In genomic region chr10:83624841-83625240, GRCm38 (mm10) we compare ENCODE assay signal across 16 mouse cellular contexts. TPM values are rescaled to one million over a fixed set of nuclear protein-coding genes. Genes with fewer than 3 reads are reported as not detected.
A peak's percentile ranks its signal among the peaks of the same experiment; 100 is the strongest.
DNase-seq lines count a peak whose midpoint lies in the region; ATAC-seq and TF ChIP-seq lines count a peak whose summit lies in the region.
"Had no signal": no experiment of that assay in that cellular context is flagged by ENCODE, and none has a peak within 500 bp of the region (broad histone marks: within the 10 kb centered on the region; RNA-seq: fewer than 3 reads in every experiment).

No protein-coding gene starts in this region.

- DNase-seq in adrenal gland, adult 2 months: peak; percentile 39
- DNase-seq in adrenal gland, postnatal 4 days (ENCODE audit: low spot score in 2 of 2): no peak
- DNase-seq in lung, postnatal 0 days (ENCODE audit: low spot score): no peak
- no peak for DNase-seq in lung, postnatal 14 days
- peak; percentile 79 for DNase-seq in cerebellum, adult 11 months
- peak; percentile 77 to 79 for DNase-seq in cerebellum, postnatal 36 days
- no peak for DNase-seq in frontal cortex, postnatal 10 days (ENCODE audit: low spot score in 2 of 2)
- DNase-seq: liver; spleen, adult 18-20 months had no signal

- H3K27ac ChIP-seq in lung, postnatal 0 days (ENCODE audit: low read length): no peak overlapping the region
- no peak overlapping the region for H3K27ac ChIP-seq in forebrain, embryonic 12.5 days
- H3K27ac ChIP-seq: embryonic facial prominence, embryonic 15.5 days; forebrain, embryonic 15.5 days; layer of hippocampus, adult 2 months; neural tube, embryonic 12.5 days had no signal

- no peak for TF ChIP-seq EP300 in lung, postnatal 0 days (IDR thresholded peaks at IDR 0.05)

- no peak for TF ChIP-seq CTCF in lung, postnatal 0 days (IDR thresholded peaks at IDR 0.05)

- H3K4me2 ChIP-seq in lung, postnatal 0 days (replicated peaks; ENCODE audit: low read depth, low read length): no peak overlapping the region
- H3K4me2 ChIP-seq in forebrain, embryonic 12.5 days: no peak overlapping the region
- H3K4me2 ChIP-seq: embryonic facial prominence, embryonic 15.5 days; forebrain, embryonic 15.5 days; neural tube, embryonic 12.5 days had no signal

- H3K9ac ChIP-seq in lung, postnatal 0 days (replicated peaks; ENCODE audit: low read depth): no peak overlapping the region
- H3K9ac ChIP-seq in forebrain, embryonic 12.5 days: no peak overlapping the region
- H3K9ac ChIP-seq: embryonic facial prominence, embryonic 15.5 days; forebrain, embryonic 15.5 days; neural tube, embryonic 12.5 days had no signal

- peaks cover 17% of the 10 kb centered on the region; the same call in 1 of the 2 replicates for H3K36me3 ChIP-seq in lung, postnatal 0 days (ENCODE audit: insufficient read depth, low read length)
- peaks cover 30% of the 10 kb centered on the region for H3K36me3 ChIP-seq in forebrain, embryonic 12.5 days (replicated peaks)

- 75% methylated on average over 12 of the region's 12 CpGs for WGBS in lung, postnatal 0 days
- WGBS in forebrain, embryonic 12.5 days: 95% methylated on average over 12 of the region's 12 CpGs

- no peak overlapping the region for H3K4me3 ChIP-seq in lung, postnatal 0 days (ENCODE audit: low read depth, low read length)
- H3K4me3 ChIP-seq in forebrain, embryonic 12.5 days (replicated peaks): no peak overlapping the region
- H3K4me3 ChIP-seq: embryonic facial prominence, embryonic 15.5 days; forebrain, embryonic 15.5 days; layer of hippocampus, adult 2 months; neural tube, embryonic 12.5 days had no signal

- no peaks in the 10 kb centered on the region for H3K9me3 ChIP-seq in lung, postnatal 0 days (ENCODE audit: low read length)
- H3K9me3 ChIP-seq in forebrain, embryonic 12.5 days: no peaks in the 10 kb centered on the region
- H3K9me3 ChIP-seq: embryonic facial prominence, embryonic 15.5 days; forebrain, embryonic 15.5 days; neural tube, embryonic 12.5 days had no signal

- 0 out of 2 replicates have a peak, but pooled peaks have one; percentile 16 for ATAC-seq in lung, postnatal 0 days
- ATAC-seq in forebrain, embryonic 12.5 days (ENCODE audit: low FRiP score): no peak
- ATAC-seq: forebrain, embryonic 15.5 days; midbrain, embryonic 16.5 days; Patski had no signal

- no peaks in the 10 kb centered on the region for H3K4me1 ChIP-seq in lung, postnatal 0 days (ENCODE audit: insufficient read depth, low read depth, low read length)
- H3K4me1 ChIP-seq in forebrain, embryonic 12.5 days: no peaks in the 10 kb centered on the region
- H3K4me1 ChIP-seq: embryonic facial prominence, embryonic 15.5 days; neural tube, embryonic 12.5 days had no signal

- no peaks in the 10 kb centered on the region for H3K27me3 ChIP-seq in lung, postnatal 0 days (replicated peaks; ENCODE audit: insufficient read depth, low read length)
- H3K27me3 ChIP-seq in forebrain, embryonic 12.5 days: no peaks in the 10 kb centered on the region
- H3K27me3 ChIP-seq: embryonic facial prominence, embryonic 15.5 days; forebrain, embryonic 15.5 days; neural tube, embryonic 12.5 days; Patski had no signal

RNA-seq across cellular contexts. Expression of gene Appl2, which starts 23.7 kb away (rescaled TPM):
- total RNA-seq in adrenal gland, adult 2 months (2021): 100 to 1,000 TPM in 1 of 2 experiments, 10 to 100 TPM in 1; 51.2 to 190 TPM
- 244 and 584 TPM in 2 replicates for polyA plus RNA-seq in adrenal gland, adult 2 months (2012; rRNA removed)
- 100 to 1,000 TPM; 103 to 116 TPM for total RNA-seq in adrenal gland, postnatal 4 days (2021)
- 40.5 and 54.3 TPM in 2 replicates for polyA plus RNA-seq in lung, postnatal 0 days (2015; fragmentation: Nextera tagmentation; extraction: Ambion mirVana)
- polyA plus RNA-seq in forebrain, embryonic 12.5 days (2016; fragmentation: Nextera tagmentation; extraction: Ambion mirVana): 41.4 and 47.6 TPM in 2 replicates

Comparison
In these comparisons a context has a peak if more than half of its experiments do, and no peak if none do; other contexts are left out.
1. DNase-seq: peak in adrenal gland, adult 2 months (single experiment), cerebellum, adult 11 months (single experiment) and cerebellum, postnatal 36 days (2 of 2); none in adrenal gland, postnatal 4 days (0 of 2), lung, postnatal 0 days (single experiment), lung, postnatal 14 days (single experiment) and frontal cortex, postnatal 10 days (0 of 2).